Mouse (Mus musculus) midbrain, postnatal 0 days (tissue): Measurements from ENCODE around the gene Gimap7. TPM values are rescaled to one million over a fixed set of nuclear protein-coding genes. Genes with fewer than 3 reads are reported as not detected.
"Not testable (repeated sequence)": the region's sequence is repeated elsewhere in the genome, so short reads cannot be mapped to it uniquely, and the experiment has no call there.

Experiments used
- ATAC-seq: fragments of 200-750 bp; cut with Nextera tagmentation; 2 replicates; pipeline ENCODE4 v1.8.0; 2017; ENCODE audit warnings: moderate number of reproducible peaks, mild to moderate bottlenecking, moderate TSS enrichment, moderate library complexity; ENCODE audit not compliant: low FRiP score
- DNase-seq: peaks from one replicate; pipeline ENCODE4 v3.0.0-alpha.2; 2015; ENCODE audit warnings: low spot score
- H3K27ac ChIP-seq: fragments of 300-500 bp; sonication (generic); 2 replicates; pipeline ENCODE4 v1.5.1; 2014; ENCODE audit warnings: low read depth, mild to moderate bottlenecking, low read length, mixed read lengths
- H3K27me3 ChIP-seq: fragments of 300-500 bp; sonication (generic); 2 replicates; pipeline ENCODE4 v1.6.1; 2014; ENCODE audit warnings: low read length, control low read depth, mixed read lengths; ENCODE audit not compliant: insufficient read depth
- H3K36me3 ChIP-seq: fragments of 300-500 bp; sonication (generic); 2 replicates; pipeline ENCODE4 v1.6.1; 2014; ENCODE audit warnings: low read length, control low read depth, mixed read lengths; ENCODE audit not compliant: insufficient read depth
- H3K4me1 ChIP-seq: fragments of 300-500 bp; sonication (generic); 2 replicates; pipeline ENCODE4 v1.6.1; 2014; ENCODE audit warnings: mild to moderate bottlenecking, control low read depth, antibody characterized with exemption, low read length, mixed read lengths; ENCODE audit not compliant: insufficient read depth
- H3K4me2 ChIP-seq: fragments of 300-500 bp; sonication (generic); 2 replicates; pipeline ENCODE4 v1.6.1; 2014; ENCODE audit warnings: low read depth, mild to moderate bottlenecking, low read length, mixed read lengths; ENCODE audit not compliant: poor library complexity, severe bottlenecking
- H3K4me3 ChIP-seq: fragments of 300-500 bp; sonication (generic); 2 replicates; pipeline ENCODE4 v1.5.1; 2014; ENCODE audit warnings: low read depth, mild to moderate bottlenecking, low read length, moderate library complexity
- H3K9ac ChIP-seq: fragments of 300-500 bp; sonication (generic); replicated peaks from 2 replicates; pipeline ENCODE4 v1.6.1; 2014; ENCODE audit warnings: mild to moderate bottlenecking, low read length, moderate library complexity, mixed read lengths; ENCODE audit not compliant: poor library complexity, severe bottlenecking
- H3K9me3 ChIP-seq: fragments of 300-500 bp; sonication (generic); 2 replicates; pipeline ENCODE4 v1.6.1; 2016; ENCODE audit warnings: low read length, control low read depth
- CTCF ChIP-seq: IDR thresholded peaks from 2 replicates; pipeline ENCODE4 v1.5.1; 2016; ENCODE audit warnings: antibody characterized with exemption, mild to moderate bottlenecking
- WGBS: fragments of 180-500 bp; shearing (Covaris S2); extraction: QIAGEN DNeasy Blood & Tissue Kit; methylation state at CpG from one replicate; pipeline ENCODE4 v1.1.7; 2014; 5-methylcytosine and 5-hydroxymethylcytosine counted together
- polyA plus RNA-seq: library from polyadenylated mRNA; unstranded; fragments of >200 nt; fragmentation: Nextera tagmentation; extraction: Ambion mirVana; gene quantifications from 2 replicates; pipeline ENCODE4 v1.2.1, GENCODE M21; 2015
- total RNA-seq: library from RNA; depleted of rRNA; stranded (reverse); fragments of >200 nt; gene quantifications from 2 replicates; pipeline ENCODE4 v1.2.3, GENCODE M21; 2014

Gene Gimap7
- total and polyA plus RNA-seq, 2 experiments from 2014 or later, result not detected

DNA sequence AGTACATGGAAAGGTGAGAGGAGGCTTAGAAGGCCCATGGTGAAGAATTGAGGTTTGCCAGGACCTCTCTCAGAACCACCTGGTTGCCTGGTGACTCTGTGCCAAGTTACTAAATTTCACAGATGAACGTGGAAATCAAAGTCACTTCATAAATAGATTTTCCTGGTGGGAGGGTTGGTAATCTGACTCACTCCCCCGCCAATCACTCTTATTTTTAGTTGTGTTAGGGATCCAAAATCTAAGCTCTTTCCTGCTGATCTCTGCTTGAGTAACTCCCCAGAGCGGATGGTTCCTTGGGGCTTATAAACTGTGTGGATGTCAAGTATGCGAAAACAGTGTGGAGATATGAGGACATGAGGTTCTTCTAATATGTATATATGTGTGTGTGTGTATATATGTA, 36.1 kb upstream of the Gimap7 start:
- no peak overlapping the region for H3K27ac ChIP-seq
- ATAC-seq (no peak), DNase-seq (no peak)
- H3K4me3 ChIP-seq, result no peak overlapping the region
- no peaks in the 10 kb centered on the region for H3K36me3 ChIP-seq
- H3K9ac ChIP-seq, result no peak overlapping the region
- TF ChIP-seq CTCF, result no peak
- 66% methylated on average over 4 of the region's 4 CpGs for WGBS
- H3K9me3 ChIP-seq, result no peaks in the 10 kb centered on the region
- no peak overlapping the region for H3K4me2 ChIP-seq
- H3K4me1 ChIP-seq, result no peaks in the 10 kb centered on the region
- no peaks in the 10 kb centered on the region for H3K27me3 ChIP-seq

DNA sequence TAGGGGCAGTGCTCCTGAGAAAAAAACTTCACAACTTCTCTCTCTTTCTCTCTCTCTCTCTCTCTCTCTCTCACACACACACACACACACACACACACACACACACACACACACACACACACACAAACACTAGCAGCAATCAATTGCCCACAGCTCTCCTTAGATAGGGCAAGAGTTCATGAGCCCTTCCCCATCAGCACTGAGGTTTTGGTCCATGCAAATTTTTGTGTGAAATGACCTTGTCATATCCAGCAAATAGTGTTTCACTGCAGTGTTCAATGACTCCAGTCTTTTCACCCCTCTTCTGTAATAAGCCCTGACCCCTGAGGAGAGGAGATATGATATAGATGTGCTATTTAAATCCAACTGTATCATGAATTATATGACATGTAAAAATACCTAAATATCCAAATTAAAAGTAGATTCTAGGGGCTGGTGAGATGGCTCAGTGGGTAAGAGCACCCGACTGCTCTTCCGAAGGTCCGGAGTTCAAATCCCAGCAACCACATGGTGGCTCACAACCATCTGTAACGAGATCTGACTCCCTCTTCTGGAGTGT, 35.1 kb upstream of the Gimap7 start:
- not testable (repeated sequence) for H3K9me3 ChIP-seq, DNase-seq, H3K9ac ChIP-seq, H3K27me3 ChIP-seq, H3K36me3 ChIP-seq, ATAC-seq, H3K4me2 ChIP-seq, H3K4me3 ChIP-seq, H3K27ac ChIP-seq, H3K4me1 ChIP-seq
- WGBS, result 97% methylated on average over 3 of the region's 4 CpGs

- Histone ChIP-seq H3K9ac (no peak within 1 kb of the TSS), H3K4me2 (no peak within 1 kb of the TSS)
Measured at GRCm38 (mm10) chr6:48684319-48684718, 34.1 kb upstream of the Gimap7 start, which contains the start of gene Gimap4. TSS of gene Gimap4 (plus strand) at chr6:48684549.

DNA sequence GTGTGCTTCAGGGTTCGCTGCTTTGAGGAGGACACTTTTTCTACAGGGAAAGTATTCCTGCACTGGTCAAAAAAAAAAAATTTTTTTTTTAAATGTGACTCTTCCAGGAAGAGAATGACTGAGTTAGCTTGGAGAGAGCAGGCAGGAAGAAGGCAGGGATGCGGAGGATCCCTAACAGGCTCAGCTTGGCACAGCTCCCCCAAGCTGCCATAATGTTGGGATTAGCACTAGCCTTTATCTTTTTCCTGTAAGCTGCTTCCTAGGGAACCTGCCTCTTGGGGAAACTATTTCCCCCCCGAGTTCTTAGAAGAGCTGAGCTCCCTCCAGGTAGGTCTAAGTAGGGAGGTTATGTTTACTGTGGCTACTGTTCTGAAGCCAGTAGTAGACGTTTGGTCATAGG, 33.6 kb upstream of the Gimap7 start:
- TF ChIP-seq CTCF, result no peak
- Histone ChIP-seq H3K27ac (no peak overlapping the region), H3K36me3 (no peaks in the 10 kb centered on the region), H3K4me3 (no peak overlapping the region), H3K9ac (no peak overlapping the region), H3K27me3 (no peaks in the 10 kb centered on the region), H3K4me2 (no peak overlapping the region), H3K9me3 (no peaks in the 10 kb centered on the region), H3K4me1 (no peaks in the 10 kb centered on the region)
- ATAC-seq (no peak), DNase-seq (no peak)
- WGBS, result 54% methylated on average over 4 of the region's 4 CpGs

More at GRCm38 (mm10) chr6:48684319-48684718, 34.1 kb upstream of the Gimap7 start, which contains the start of gene Gimap4:
- Histone ChIP-seq H3K4me3 (no peak within 1 kb of the TSS), H3K36me3 (no peaks in the 10 kb centered on the region), H3K27ac (no peak within 1 kb of the TSS), H3K27me3 (no peaks in the 10 kb centered on the region), H3K4me1 (no peaks in the 10 kb centered on the region), H3K9me3 (no peaks in the 10 kb centered on the region)
- no peak for TF ChIP-seq CTCF
- ATAC-seq, result no peak
- 74% methylated on average over 5 of the region's 5 CpGs for whole genome bisulfite sequencing
- no peak for DNase-seq

GRCm38 (mm10) chr6:48685251-48685650, 33.2 kb upstream of the Gimap7 start:
- H3K4me1 ChIP-seq, result no peaks in the 10 kb centered on the region
- no peak overlapping the region for H3K4me2 ChIP-seq
- H3K9ac ChIP-seq, result no peak overlapping the region
- no peak for TF ChIP-seq CTCF
- no peak for ATAC-seq
- no peak overlapping the region for H3K27ac ChIP-seq
- 72% methylated on average over 2 of the region's 2 CpGs for WGBS
- no peaks in the 10 kb centered on the region for H3K9me3 ChIP-seq
- no peak for DNase-seq
- H3K4me3 ChIP-seq, result no peak overlapping the region
- no peaks in the 10 kb centered on the region for H3K36me3 ChIP-seq
- H3K27me3 ChIP-seq, result no peaks in the 10 kb centered on the region

GRCm38 (mm10) chr6:48685694-48686665, 32.4 kb upstream of the Gimap7 start:
- Histone ChIP-seq H3K27me3 (no peaks in the 10 kb centered on the region), H3K9me3 (no peaks in the 10 kb centered on the region), H3K4me2 (no peak overlapping the region), H3K4me1 (no peaks in the 10 kb centered on the region), H3K36me3 (no peaks in the 10 kb centered on the region), H3K4me3 (no peak overlapping the region), H3K27ac (no peak overlapping the region), H3K9ac (no peak overlapping the region)
- 82% methylated on average over 7 of the region's 7 CpGs for WGBS
- DNase-seq (no peak), ATAC-seq (no peak)
- TF ChIP-seq CTCF, result no peak
